Mouse (Mus musculus) embryonic facial prominence, embryonic 12.5 days (tissue): ENCODE results near the gene Sfta2. TPM values are rescaled to one million over a fixed set of nuclear protein-coding genes. Genes with fewer than 3 reads are reported as not detected.

ENCODE experiments used
- ATAC-seq: fragments of 200-750 bp; cut with Nextera tagmentation; 2 replicates; pipeline ENCODE4 v1.8.0; 2017; ENCODE audit not compliant: insufficient number of reproducible peaks, insufficient read depth, low FRiP score, low TSS enrichment
- H3K27ac ChIP-seq: fragments of 300-500 bp; sonication (generic); 2 replicates; pipeline ENCODE4 v1.5.1; 2016; ENCODE audit warnings: mild to moderate bottlenecking
- H3K27me3 ChIP-seq: fragments of 300-500 bp; sonication (generic); 2 replicates; pipeline ENCODE4 v1.6.1; 2016; ENCODE audit warnings: mild to moderate bottlenecking, moderate library complexity
- H3K36me3 ChIP-seq: fragments of 300-500 bp; sonication (generic); 2 replicates; pipeline ENCODE4 v1.6.1; 2016; ENCODE audit warnings: mild to moderate bottlenecking
- H3K4me1 ChIP-seq: fragments of 300-500 bp; sonication (generic); 2 replicates; pipeline ENCODE4 v1.6.1; 2016
- H3K4me2 ChIP-seq: fragments of 300-500 bp; sonication (generic); replicated peaks from 2 replicates; pipeline ENCODE4 v1.6.1; 2016; ENCODE audit warnings: mild to moderate bottlenecking, moderate library complexity
- H3K4me3 ChIP-seq: fragments of 300-500 bp; sonication (generic); 2 replicates; pipeline ENCODE4 v1.5.1; 2016; ENCODE audit warnings: mild to moderate bottlenecking
- H3K9ac ChIP-seq: fragments of 300-500 bp; sonication (generic); 2 replicates; pipeline ENCODE4 v1.6.1; 2016; ENCODE audit warnings: mild to moderate bottlenecking, moderate library complexity
- H3K9me3 ChIP-seq: fragments of 300-500 bp; sonication (generic); 2 replicates; pipeline ENCODE4 v1.6.1; 2016; ENCODE audit warnings: mild to moderate bottlenecking, moderate library complexity
- WGBS: fragments of 180-500 bp; shearing (Covaris S2); methylation state at CpG from one replicate; pipeline ENCODE4 v1.1.7; 2016; 5-methylcytosine and 5-hydroxymethylcytosine counted together
- polyA plus RNA-seq: library from polyadenylated mRNA; unstranded; fragments of >200 nt; fragmentation: Nextera tagmentation; extraction: Ambion mirVana; gene quantifications from 2 replicates; pipeline ENCODE4 v1.2.1, GENCODE M21; 2016

The Sfta2 gene
- polyA plus RNA-seq, 1 experiment from 2014 or later: not detected

DNA sequence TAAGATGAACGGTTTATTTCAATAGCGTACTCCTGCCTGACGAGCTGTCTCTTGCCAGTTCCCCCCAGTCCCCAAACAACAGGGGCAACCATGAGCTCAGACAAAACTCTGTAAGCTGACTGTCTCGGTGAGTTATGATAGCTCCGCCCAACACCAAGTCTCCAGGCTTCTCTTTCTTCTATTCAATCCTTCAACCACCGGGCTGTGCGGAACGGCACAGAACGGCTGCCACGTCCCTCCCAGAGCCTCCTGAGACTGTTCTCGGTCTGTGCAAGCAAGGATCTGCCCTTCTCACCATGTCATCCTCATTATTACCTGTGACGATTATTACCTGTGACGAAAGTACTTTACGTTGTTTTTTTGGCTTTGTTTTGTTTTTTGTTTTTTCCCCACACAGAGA lies 30.5 kb upstream of the Sfta2 start:
- Histone ChIP-seq H3K27me3 (peaks cover 41% of the 10 kb centered on the region), H3K4me1 (peaks cover 9% of the 10 kb centered on the region; the same call in 1 of the 2 replicates), H3K36me3 (no peaks in the 10 kb centered on the region), H3K9ac (no peak overlapping the region), H3K4me2 (no peak overlapping the region), H3K27ac (no peak overlapping the region), H3K4me3 (no peak overlapping the region), H3K9me3 (no peaks in the 10 kb centered on the region)
- ATAC-seq: no peak
- WGBS: 82% methylated on average over 14 of the region's 14 CpGs

- H3K27me3 ChIP-seq: peaks cover 42% of the 10 kb centered on the region
- no peaks in the 10 kb centered on the region for H3K36me3 ChIP-seq
- H3K9me3 ChIP-seq: no peaks in the 10 kb centered on the region
- WGBS: 94% methylated on average over 7 of the region's 7 CpGs
- H3K9ac ChIP-seq: no peak overlapping the region
- H3K4me1 ChIP-seq: peaks cover 9% of the 10 kb centered on the region; the same call in 1 of the 2 replicates
- no peak overlapping the region for H3K27ac ChIP-seq
- no peak overlapping the region for H3K4me2 ChIP-seq
- H3K4me3 ChIP-seq: no peak overlapping the region
- ATAC-seq: no peak
Observed at GRCm38 (mm10) chr17:35571477-35571876, 29.9 kb upstream of the Sfta2 start.

DNA sequence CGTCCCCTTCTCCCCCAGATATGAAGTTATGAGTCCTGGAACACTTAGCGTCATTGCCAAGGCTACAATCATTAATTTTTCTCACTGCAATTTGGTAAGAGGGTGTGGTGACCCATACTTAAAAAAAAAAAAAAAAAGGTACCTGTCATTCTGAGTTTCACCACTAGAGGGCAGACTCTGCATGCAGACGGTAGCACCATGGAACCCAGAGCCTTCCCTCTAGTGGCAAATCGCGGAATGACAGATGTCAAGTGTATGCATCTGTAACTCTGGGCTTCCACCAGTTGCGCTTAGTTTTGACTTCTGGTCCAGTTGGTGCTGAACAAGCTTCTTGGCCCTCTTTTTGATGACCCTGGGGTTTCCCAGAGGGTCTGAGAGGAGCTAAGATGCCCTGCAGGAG lies 23.1 kb upstream of the Sfta2 start:
- no peaks in the 10 kb centered on the region for H3K9me3 ChIP-seq
- H3K27me3 ChIP-seq: peaks cover 10% of the 10 kb centered on the region
- H3K4me3 ChIP-seq: no peak overlapping the region
- no peaks in the 10 kb centered on the region for H3K36me3 ChIP-seq
- no peak overlapping the region for H3K9ac ChIP-seq
- 17% methylated on average over 6 of the region's 6 CpGs for WGBS
- H3K4me2 ChIP-seq: no peak overlapping the region
- no peak for ATAC-seq
- no peak overlapping the region for H3K27ac ChIP-seq
- H3K4me1 ChIP-seq: no peaks in the 10 kb centered on the region

- WGBS: 100% methylated on average over 1 of the region's 1 CpGs
- H3K4me3 ChIP-seq: no peak overlapping the region
- ATAC-seq: no peak
- no peaks in the 10 kb centered on the region for H3K4me1 ChIP-seq
- H3K9me3 ChIP-seq: no peaks in the 10 kb centered on the region
- no peaks in the 10 kb centered on the region for H3K36me3 ChIP-seq
- H3K4me2 ChIP-seq: no peak overlapping the region
- no peaks in the 10 kb centered on the region for H3K27me3 ChIP-seq
- no peak overlapping the region for H3K9ac ChIP-seq
- no peak overlapping the region for H3K27ac ChIP-seq
Observed at GRCm38 (mm10) chr17:35582900-35583299, 18.4 kb upstream of the Sfta2 start.

- no peaks in the 10 kb centered on the region for H3K27me3 ChIP-seq
- no peak overlapping the region; the same call in 1 of the 2 replicates for H3K4me2 ChIP-seq
- no peak overlapping the region for H3K27ac ChIP-seq
- H3K9ac ChIP-seq: no peak overlapping the region
- H3K36me3 ChIP-seq: no peaks in the 10 kb centered on the region
- no peak overlapping the region for H3K4me3 ChIP-seq
- no peaks in the 10 kb centered on the region for H3K9me3 ChIP-seq
- H3K4me1 ChIP-seq: no peaks in the 10 kb centered on the region
- WGBS: 20% methylated on average over 16 of the region's 16 CpGs
- ATAC-seq: no peak
Observed at GRCm38 (mm10) chr17:35584330-35584937, 16.9 kb upstream of the Sfta2 start.

- Histone ChIP-seq H3K9ac (no peak overlapping the region), H3K4me2 (no peak overlapping the region), H3K27ac (no peak overlapping the region), H3K9me3 (no peaks in the 10 kb centered on the region), H3K4me1 (no peaks in the 10 kb centered on the region), H3K27me3 (no peaks in the 10 kb centered on the region), H3K36me3 (no peaks in the 10 kb centered on the region), H3K4me3 (no peak overlapping the region)
- 83% methylated on average over 1 of the region's 1 CpGs for WGBS
- ATAC-seq: no peak
Observed at GRCm38 (mm10) chr17:35587291-35587690, 14.1 kb upstream of the Sfta2 start.

GRCm38 (mm10) chr17:35588387-35588786 lies 13.0 kb upstream of the Sfta2 start:
- H3K36me3 ChIP-seq: no peaks in the 10 kb centered on the region
- no peak overlapping the region for H3K9ac ChIP-seq
- no peaks in the 10 kb centered on the region for H3K4me1 ChIP-seq
- 9% methylated on average over 4 of the region's 4 CpGs for WGBS
- no peaks in the 10 kb centered on the region for H3K9me3 ChIP-seq
- H3K4me3 ChIP-seq: no peak overlapping the region
- H3K4me2 ChIP-seq: no peak overlapping the region
- no peaks in the 10 kb centered on the region for H3K27me3 ChIP-seq
- H3K27ac ChIP-seq: no peak overlapping the region
- no peak for ATAC-seq

DNA sequence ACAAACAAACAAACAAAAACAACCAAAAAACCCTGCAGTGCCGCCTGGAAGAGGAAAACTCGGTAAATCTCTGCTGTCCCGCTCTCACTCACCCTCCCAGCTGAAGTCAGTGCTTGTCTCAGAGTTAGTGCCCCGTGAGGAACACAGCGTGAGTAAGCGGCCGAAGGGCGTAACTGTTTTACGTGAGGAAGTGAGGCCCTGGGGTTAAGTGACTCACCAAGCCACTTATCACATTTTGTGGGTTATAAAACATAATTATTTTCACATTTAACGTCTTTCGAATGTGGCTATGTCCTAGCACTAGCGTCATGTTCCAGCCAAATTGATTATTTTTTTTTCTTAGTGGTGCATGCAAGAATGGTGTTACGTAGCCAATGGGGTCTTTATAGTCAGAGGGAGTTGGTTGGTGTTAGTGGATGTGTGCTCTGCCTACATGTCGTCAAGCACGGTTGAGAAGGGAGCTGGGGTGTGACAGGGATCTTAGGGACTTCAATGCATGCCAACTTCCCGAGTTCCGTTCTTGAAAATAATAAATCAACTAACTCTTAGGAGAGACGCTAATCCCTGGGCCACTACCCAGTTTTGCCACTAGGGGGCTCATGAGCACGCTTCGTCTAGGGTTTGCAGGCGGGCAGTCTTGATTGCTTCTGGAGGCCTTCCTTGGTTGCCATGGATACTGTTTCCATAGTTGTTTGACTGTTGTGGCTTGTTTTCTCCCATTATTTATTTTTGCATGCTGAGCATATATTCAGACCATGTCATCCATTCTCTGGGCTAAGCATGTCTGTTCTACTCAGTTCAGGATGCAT lies 10.7 kb upstream of the Sfta2 start:
- no peak overlapping the region for H3K4me3 ChIP-seq
- H3K4me1 ChIP-seq: no peaks in the 10 kb centered on the region
- H3K27me3 ChIP-seq: no peaks in the 10 kb centered on the region
- 0 out of 2 replicates have a peak, but pooled peaks have one; percentile 10 for ATAC-seq
- H3K9me3 ChIP-seq: no peaks in the 10 kb centered on the region
- H3K4me2 ChIP-seq: no peak overlapping the region
- H3K27ac ChIP-seq: no peak overlapping the region
- 53% methylated on average over 21 of the region's 21 CpGs for WGBS
- H3K36me3 ChIP-seq: no peaks in the 10 kb centered on the region
- no peak overlapping the region for H3K9ac ChIP-seq

GRCm38 (mm10) chr17:35591219-35591578 lies 10.2 kb upstream of the Sfta2 start:
- H3K9me3 ChIP-seq: no peaks in the 10 kb centered on the region
- H3K4me3 ChIP-seq: no peak overlapping the region
- H3K27me3 ChIP-seq: no peaks in the 10 kb centered on the region
- no peak overlapping the region for H3K9ac ChIP-seq
- ATAC-seq: no peak
- H3K27ac ChIP-seq: no peak overlapping the region
- no peaks in the 10 kb centered on the region for H3K4me1 ChIP-seq
- H3K36me3 ChIP-seq: no peaks in the 10 kb centered on the region
- no peak overlapping the region for H3K4me2 ChIP-seq
- 94% methylated on average over 7 of the region's 7 CpGs for WGBS

DNA sequence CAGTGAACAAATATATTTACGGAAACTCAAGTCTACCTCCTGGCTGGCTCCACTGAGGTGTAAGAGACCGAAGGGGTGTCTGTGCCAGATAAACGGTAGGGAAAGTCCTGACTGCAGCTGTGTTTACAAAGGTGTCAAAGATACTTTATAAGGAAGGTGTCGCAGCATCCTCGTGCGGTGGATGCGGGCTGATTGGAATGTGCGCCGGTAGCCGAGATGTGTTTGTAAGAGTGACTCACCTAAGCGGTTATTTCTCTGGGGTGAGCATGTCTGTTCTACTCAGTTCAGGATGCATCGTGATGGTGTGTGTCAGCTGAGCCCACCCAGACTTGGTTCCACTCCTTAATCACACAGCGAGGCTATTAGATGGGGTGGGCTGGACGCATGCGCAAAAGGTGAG lies 9.6 kb upstream of the Sfta2 start:
- H3K27me3 ChIP-seq: no peaks in the 10 kb centered on the region
- ATAC-seq: no peak
- no peaks in the 10 kb centered on the region for H3K36me3 ChIP-seq
- no peaks in the 10 kb centered on the region for H3K4me1 ChIP-seq
- H3K9ac ChIP-seq: no peak overlapping the region
- no peak overlapping the region for H3K27ac ChIP-seq
- 0 out of 2 replicates have a peak, but pooled peaks cover under 1% of the 10 kb centered on the region for H3K9me3 ChIP-seq
- H3K4me2 ChIP-seq: no peak overlapping the region
- no peak overlapping the region for H3K4me3 ChIP-seq
- 89% methylated on average over 15 of the region's 15 CpGs for whole genome bisulfite sequencing

DNA sequence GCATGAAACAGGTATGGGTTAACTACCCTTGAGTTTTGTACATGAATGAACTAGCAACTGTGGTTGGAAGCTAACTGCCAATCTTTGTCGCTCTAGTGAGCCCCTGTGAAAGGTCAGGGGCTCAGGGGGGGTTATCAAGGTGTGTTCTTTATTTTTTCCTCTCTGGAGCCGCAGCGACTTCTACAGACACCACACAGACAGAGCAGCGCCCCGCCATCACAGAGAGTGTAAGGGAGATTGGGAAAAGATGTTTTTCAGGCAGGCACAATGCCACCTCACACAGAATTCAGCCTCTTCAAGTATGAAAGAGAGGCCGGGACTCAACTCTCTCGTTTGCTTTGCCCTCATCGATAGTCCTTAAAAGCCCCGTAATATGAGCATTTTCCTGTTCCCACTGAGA lies 9.2 kb upstream of the Sfta2 start:
- no peak overlapping the region for H3K9ac ChIP-seq
- WGBS: 81% methylated on average over 9 of the region's 9 CpGs

GRCm38 (mm10) chr17:35593786-35594185 lies 7.6 kb upstream of the Sfta2 start:
- H3K4me2 ChIP-seq: no peak overlapping the region
- H3K9ac ChIP-seq: no peak overlapping the region
- no peaks in the 10 kb centered on the region for H3K27me3 ChIP-seq
- H3K9me3 ChIP-seq: 0 out of 2 replicates have a peak, but pooled peaks cover 6% of the 10 kb centered on the region
- H3K27ac ChIP-seq: no peak overlapping the region
- no peaks in the 10 kb centered on the region for H3K36me3 ChIP-seq
- no peaks in the 10 kb centered on the region for H3K4me1 ChIP-seq
- ATAC-seq: no peak
- no peak overlapping the region for H3K4me3 ChIP-seq
- whole genome bisulfite sequencing: 44% methylated on average over 4 of the region's 4 CpGs

More for the DNA sequence above, 9.2 kb upstream of the Sfta2 start:
- no peak overlapping the region for H3K4me2 ChIP-seq
- H3K9me3 ChIP-seq: 0 out of 2 replicates have a peak, but pooled peaks cover 5% of the 10 kb centered on the region
- no peaks in the 10 kb centered on the region for H3K4me1 ChIP-seq
- H3K27ac ChIP-seq: no peak overlapping the region
- no peaks in the 10 kb centered on the region for H3K36me3 ChIP-seq
- H3K4me3 ChIP-seq: no peak overlapping the region
- ATAC-seq: no peak
- H3K27me3 ChIP-seq: no peaks in the 10 kb centered on the region
